Mouse (Mus musculus): Measurements from ENCODE around the gene Rhox4d.
"Not testable (repeated sequence)": the region's sequence is repeated elsewhere in the genome, so short reads cannot be mapped to it uniquely, and the experiment has no call there.

Rhox4d gene

DNA sequence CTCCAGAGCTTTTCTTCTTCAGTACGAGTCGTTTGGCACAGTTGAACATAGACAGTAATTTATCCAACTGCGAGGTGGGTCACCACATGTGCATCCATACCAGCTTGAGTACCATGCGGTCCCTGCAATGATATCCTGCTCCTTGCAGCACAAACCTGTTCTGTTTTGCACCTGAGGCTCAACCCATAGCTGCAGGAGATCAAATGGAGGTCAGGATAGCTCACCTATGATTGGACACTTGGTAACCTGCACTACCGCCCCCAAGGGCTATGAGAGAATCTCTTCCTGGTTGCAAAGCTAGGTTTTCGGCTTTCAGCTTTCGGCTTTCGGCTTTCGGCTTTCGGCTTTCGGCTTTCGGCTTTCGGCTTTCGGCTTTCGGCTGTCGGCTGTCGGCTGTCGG, at the start of gene Rhox4d:
Gene Rhox4d (plus strand): TSS at position 301 of the 400 bp plus-strand sequence.
- not testable (repeated sequence) for DNase-seq (ENCODE audit: low spot score)

DNA sequence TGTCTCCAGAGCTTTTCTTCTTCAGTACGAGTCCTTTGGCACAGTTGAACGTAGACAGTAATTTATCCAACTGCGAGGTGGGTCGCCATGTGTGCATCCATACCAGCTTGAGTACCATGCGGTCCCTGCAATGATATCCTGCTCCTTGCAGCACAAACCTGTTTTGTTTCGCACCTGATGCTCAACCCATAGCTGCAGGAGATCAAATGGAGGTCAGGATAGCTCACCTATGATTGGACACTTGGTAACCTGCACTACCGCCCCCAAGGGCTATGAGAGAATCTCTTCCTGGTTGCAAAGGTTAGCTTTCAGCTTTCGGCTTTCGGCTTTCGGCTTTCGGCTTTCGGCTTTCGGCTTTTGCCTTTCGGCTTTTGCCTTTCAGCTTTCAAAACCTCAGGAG, 34.1 kb upstream of the Rhox4d start, which contains the start of gene Rhox4c:
Gene Rhox4c (plus strand): TSS at position 301 of the 400 bp plus-strand sequence.
- not testable (repeated sequence) for DNase-seq (ENCODE audit: low spot score)

DNA sequence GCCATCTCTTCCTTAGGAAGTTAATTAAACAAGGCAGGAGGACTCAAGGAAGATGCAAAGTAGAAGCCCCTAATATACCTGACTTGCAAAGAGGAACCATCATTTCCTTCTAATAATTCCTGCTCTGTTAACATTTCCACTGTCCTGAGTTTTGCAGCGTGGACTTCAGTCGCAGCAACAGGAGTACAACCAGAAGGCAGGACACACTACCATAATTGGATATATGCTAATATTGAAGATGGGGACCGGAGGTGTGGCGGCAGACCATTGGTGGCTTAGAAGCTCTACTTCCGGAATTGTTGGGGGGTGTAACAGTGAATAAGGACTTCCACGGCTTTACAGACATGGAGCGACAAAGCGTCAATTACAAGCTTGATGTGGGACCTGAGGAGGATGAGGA, 16.0 kb downstream of the Rhox4d start, which contains the start of gene Rhox2e:
Gene Rhox2e (plus strand): TSS at position 301 of the 400 bp plus-strand sequence.
- DNase-seq (ENCODE audit: low spot score), result not testable (repeated sequence)

DNA sequence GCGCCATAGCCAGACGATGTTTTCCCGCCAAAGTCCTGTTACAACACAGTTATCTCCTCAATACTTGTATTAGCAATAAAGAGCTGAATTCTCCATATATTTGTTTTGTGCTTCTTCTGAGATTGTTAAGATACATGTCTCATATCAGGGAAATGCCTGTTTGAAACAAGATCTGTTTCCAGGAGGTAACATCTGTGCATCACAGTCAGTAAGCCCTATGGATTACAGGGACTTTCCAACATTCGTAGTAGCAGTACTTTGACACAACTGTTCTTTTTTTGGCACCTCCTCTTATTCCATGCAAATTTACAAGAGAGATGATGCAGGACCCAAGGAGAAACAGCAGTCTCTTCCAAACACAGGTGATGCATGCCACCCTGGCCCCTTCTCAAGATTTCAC, 27.6 kb downstream of the Rhox4d start, which contains the start of gene Rhox3e:
Gene Rhox3e (plus strand): TSS at position 301 of the 400 bp plus-strand sequence.
- DNase-seq (ENCODE audit: low spot score), result not testable (repeated sequence)

DNA sequence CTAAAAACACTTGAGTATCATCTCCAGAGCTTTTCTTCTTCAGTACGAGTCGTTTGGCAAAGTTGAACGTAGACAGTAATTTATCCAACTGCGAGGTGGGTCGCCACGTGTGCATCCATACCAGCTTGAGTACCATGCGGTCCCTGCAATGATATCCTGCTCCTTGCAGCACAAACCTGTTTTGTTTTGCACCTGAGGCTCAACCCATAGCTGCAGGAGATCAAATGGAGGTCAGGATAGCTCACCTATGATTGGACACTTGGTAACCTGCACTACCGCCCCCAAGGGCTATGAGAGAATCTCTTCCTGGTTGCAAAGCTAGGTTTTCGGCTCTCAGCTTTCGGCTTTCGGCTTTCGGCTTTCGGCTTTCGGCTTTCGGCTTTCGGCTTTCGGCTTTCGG, 43.0 kb downstream of the Rhox4d start, which contains the start of gene Rhox4e:
Gene Rhox4e (plus strand): TSS at position 301 of the 400 bp plus-strand sequence.
- not testable (repeated sequence) for DNase-seq (ENCODE audit: low spot score)

Measured in ovary, postnatal 10 days (tissue).